Mouse (Mus musculus) embryonic facial prominence, embryonic 10.5 days (tissue): Measurements from ENCODE around the gene Nfe2l1. TPM values are rescaled to one million over a fixed set of nuclear protein-coding genes. Genes with fewer than 3 reads are reported as not detected.
"Not testable (repeated sequence)": the region's sequence is repeated elsewhere in the genome, so short reads cannot be mapped to it uniquely, and the experiment has no call there.

Experiments used
- DNase-seq: peaks from one replicate; pipeline ENCODE4 v3.0.0-alpha.2; 2017; ENCODE audit warnings: low spot score
- H3K27ac ChIP-seq: fragments of 300-500 bp; sonication (generic); replicated peaks from 2 replicates; pipeline ENCODE4 v1.5.1; 2016; ENCODE audit warnings: mild to moderate bottlenecking
- H3K27me3 ChIP-seq: fragments of 300-500 bp; sonication (generic); replicated peaks from 2 replicates; pipeline ENCODE4 v1.6.1; 2016; ENCODE audit warnings: low read depth, mild to moderate bottlenecking; ENCODE audit not compliant: poor library complexity, severe bottlenecking
- H3K36me3 ChIP-seq: fragments of 300-500 bp; sonication (generic); replicated peaks from 2 replicates; pipeline ENCODE4 v1.6.1; 2016; ENCODE audit warnings: mild to moderate bottlenecking, moderate library complexity
- H3K4me1 ChIP-seq: fragments of 300-500 bp; sonication (generic); 2 replicates; pipeline ENCODE4 v1.6.1; 2016
- H3K4me3 ChIP-seq: fragments of 300-500 bp; sonication (generic); 2 replicates; pipeline ENCODE4 v1.5.1; 2016; ENCODE audit warnings: mild to moderate bottlenecking, moderate library complexity
- H3K9me3 ChIP-seq: fragments of 300-500 bp; sonication (generic); 2 replicates; pipeline ENCODE4 v1.6.1; 2016; ENCODE audit warnings: mild to moderate bottlenecking
- WGBS: fragments of 180-500 bp; shearing (Covaris S2); methylation state at CpG from one replicate; pipeline ENCODE4 v1.1.7; 2016; 5-methylcytosine and 5-hydroxymethylcytosine counted together
- polyA plus RNA-seq: library from polyadenylated mRNA; unstranded; fragments of >200 nt; fragmentation: Nextera tagmentation; extraction: Ambion mirVana; gene quantifications from 2 replicates; pipeline ENCODE4 v1.2.1, GENCODE M21; 2016

Nfe2l1 gene
- polyA plus RNA-seq, 1 experiment from 2014 or later: 65.4 TPM

DNA sequence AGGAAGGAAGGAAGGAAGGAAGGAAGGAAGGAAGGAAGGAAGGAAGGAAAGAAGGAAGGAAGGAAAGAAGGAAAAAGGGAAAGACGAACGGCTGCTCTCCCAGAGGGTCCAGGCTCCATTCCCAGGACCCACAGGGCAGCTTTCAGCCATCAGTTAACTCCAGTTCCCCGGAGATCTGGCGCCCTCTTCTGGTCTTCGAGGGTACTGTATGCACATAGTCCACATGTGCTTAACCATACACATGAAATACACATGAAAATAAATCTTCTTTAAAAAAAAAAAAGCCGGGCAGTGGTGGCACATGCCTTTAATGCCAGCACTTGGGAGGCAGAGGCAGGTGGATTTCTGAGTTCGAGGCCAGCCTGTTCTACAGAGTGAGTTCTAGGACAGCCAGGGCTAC lies 44.9 kb downstream of the Nfe2l1 start:
- not testable (repeated sequence) for H3K36me3 ChIP-seq, H3K27me3 ChIP-seq, H3K4me3 ChIP-seq, H3K9me3 ChIP-seq, H3K4me1 ChIP-seq, H3K27ac ChIP-seq
- WGBS: 19% methylated on average over 7 of the region's 7 CpGs
- DNase-seq: peak; percentile 83

GRCm38 (mm10) chr11:96781425-96781824 lies 48.3 kb downstream of the Nfe2l1 start:
- no peak for DNase-seq
- no peaks in the 10 kb centered on the region for H3K36me3 ChIP-seq
- H3K27ac ChIP-seq: no peak overlapping the region
- H3K4me1 ChIP-seq: peaks cover 10% of the 10 kb centered on the region
- no peaks in the 10 kb centered on the region for H3K27me3 ChIP-seq
- 74% methylated on average over 2 of the region's 2 CpGs for WGBS
- no peaks in the 10 kb centered on the region for H3K9me3 ChIP-seq
- H3K4me3 ChIP-seq: no peak overlapping the region

DNA sequence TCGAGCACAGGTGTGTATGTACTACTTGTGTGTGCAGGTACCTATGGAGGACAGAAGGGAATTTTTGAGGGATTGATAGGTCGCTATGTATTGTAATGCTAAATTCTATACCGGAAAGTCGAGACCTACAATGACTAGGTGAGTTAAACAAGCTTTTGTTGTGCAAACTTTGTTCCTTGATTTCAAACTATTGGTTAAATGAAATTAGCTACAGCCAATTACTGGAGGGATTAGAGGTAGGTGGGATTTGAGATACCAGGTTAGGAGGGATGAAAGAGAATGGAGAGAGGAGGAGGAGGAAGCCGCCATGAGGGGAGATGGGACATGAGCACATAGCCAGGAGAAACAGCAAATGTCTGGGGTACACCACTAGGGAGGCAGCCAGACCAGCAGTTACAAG lies 49.5 kb downstream of the Nfe2l1 start:
- Histone ChIP-seq H3K36me3 (no peaks in the 10 kb centered on the region), H3K27me3 (no peaks in the 10 kb centered on the region), H3K27ac (no peak overlapping the region), H3K4me1 (peaks cover 11% of the 10 kb centered on the region), H3K4me3 (no peak overlapping the region), H3K9me3 (no peaks in the 10 kb centered on the region)
- 72% methylated on average over 5 of the region's 5 CpGs for WGBS
- no peak for DNase-seq

- peak overlapping the region; percentile 79 for H3K27ac ChIP-seq
- H3K4me3 ChIP-seq: peak overlapping the region; percentile 75
- not testable (repeated sequence) for H3K27me3 ChIP-seq, DNase-seq, H3K9me3 ChIP-seq
- peaks cover 11% of the 10 kb centered on the region for H3K4me1 ChIP-seq
- H3K36me3 ChIP-seq: peaks cover 11% of the 10 kb centered on the region
- WGBS: 71% methylated on average over 10 of the region's 10 CpGs
Observed at GRCm38 (mm10) chr11:96778061-96778627, 51.6 kb downstream of the Nfe2l1 start.

DNA sequence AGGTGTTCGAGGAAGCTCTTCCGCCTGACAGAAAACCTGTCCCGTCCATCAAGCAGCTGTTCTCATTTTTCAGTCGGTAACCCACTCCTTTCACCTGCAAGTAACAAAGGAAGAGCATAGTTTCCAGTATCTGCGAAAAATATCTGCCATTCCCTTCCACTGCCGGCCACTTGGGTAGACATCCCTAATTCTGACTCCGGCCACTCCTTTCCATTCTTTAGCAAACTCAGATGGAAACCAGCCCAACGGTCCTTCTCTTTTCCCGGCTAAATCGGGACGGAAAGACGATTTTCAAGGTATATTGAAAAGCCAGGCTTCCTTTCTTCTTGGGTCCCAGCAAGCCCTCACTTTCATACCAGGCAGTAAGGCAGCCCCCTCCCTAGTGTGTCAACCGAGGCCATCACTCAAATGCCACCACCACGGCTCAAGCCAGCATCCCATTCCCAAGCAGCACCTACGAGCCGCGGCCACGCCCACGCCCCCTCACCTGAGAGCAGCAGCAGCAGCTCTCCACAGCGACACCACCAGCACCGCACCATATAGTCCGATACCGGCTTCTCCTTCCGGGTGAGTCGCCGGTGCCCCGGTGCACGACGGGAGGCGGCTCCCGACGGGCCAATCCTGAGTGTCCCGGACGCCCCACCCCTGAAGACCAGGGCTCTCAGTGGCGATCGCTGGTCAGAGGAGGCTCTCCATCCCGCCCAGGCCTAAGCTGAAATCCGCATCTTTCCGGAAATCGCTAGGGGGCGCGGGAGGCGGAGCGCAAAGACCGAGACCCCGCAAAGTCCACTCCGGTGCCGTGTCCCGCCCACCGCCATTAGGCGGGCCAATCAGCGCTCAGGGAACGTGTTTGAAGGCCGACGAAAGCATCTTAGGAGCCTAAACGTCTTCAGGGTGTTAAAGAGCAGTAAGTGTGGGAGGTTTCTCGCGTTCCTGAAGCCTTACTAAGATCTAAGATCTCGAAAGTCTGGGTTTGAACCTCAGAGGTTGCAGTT lies 52.5 kb downstream of the Nfe2l1 start, which contains the start of gene Snx11:
Gene Snx11 (minus strand): TSS at position 592 of the 995 bp plus-strand sequence.
- Histone ChIP-seq H3K27ac (peak within 1 kb of the TSS; percentile 79), H3K27me3 (no peaks in the 10 kb centered on the region), H3K36me3 (peaks cover 20% of the 10 kb centered on the region), H3K9me3 (no peaks in the 10 kb centered on the region), H3K4me3 (peak within 1 kb of the TSS; percentile 75), H3K4me1 (peaks cover 11% of the 10 kb centered on the region)
- 2% methylated on average over 59 of the region's 59 CpGs for WGBS
- DNase-seq: peak; percentile 100

DNA sequence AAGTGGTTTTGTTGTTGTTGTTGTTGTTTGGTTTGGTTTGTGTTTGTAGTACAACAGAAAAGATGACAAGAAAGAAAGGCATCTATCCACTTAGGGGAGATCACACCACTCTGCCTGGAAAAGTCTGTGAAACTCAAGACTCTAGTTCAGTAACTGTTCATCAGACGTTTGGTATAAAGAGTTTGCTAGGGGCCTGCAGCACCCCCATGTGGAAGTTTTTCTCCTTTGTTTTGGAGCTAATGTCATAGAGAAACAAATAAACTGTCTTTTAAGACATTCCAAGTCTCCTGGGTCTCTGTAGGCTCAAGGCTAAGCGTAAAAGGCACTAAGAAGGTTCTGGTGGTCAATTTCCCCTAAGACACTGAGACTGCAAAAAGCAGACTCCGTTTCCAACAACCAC lies 53.7 kb downstream of the Nfe2l1 start:
- WGBS: 55% methylated on average over 3 of the region's 3 CpGs
- H3K36me3 ChIP-seq: peaks cover 32% of the 10 kb centered on the region
- H3K27me3 ChIP-seq: no peaks in the 10 kb centered on the region
- no peaks in the 10 kb centered on the region for H3K9me3 ChIP-seq
- no peak overlapping the region for H3K27ac ChIP-seq
- DNase-seq: no peak
- peaks cover 11% of the 10 kb centered on the region for H3K4me1 ChIP-seq
- H3K4me3 ChIP-seq: peak overlapping the region; percentile 75

- 84% methylated on average over 7 of the region's 7 CpGs for WGBS
Observed at GRCm38 (mm10) chr11:96775665-96776064, 54.1 kb downstream of the Nfe2l1 start.

GRCm38 (mm10) chr11:96775063-96775462 lies 54.7 kb downstream of the Nfe2l1 start:
- H3K4me1 ChIP-seq: peaks cover 11% of the 10 kb centered on the region
- H3K36me3 ChIP-seq: peaks cover 42% of the 10 kb centered on the region
- H3K27ac ChIP-seq: no peak overlapping the region
- H3K4me3 ChIP-seq: no peak overlapping the region
- H3K27me3 ChIP-seq: no peaks in the 10 kb centered on the region
- no peak for DNase-seq
- no peaks in the 10 kb centered on the region for H3K9me3 ChIP-seq
- WGBS: 89% methylated on average over 8 of the region's 8 CpGs

More at GRCm38 (mm10) chr11:96775665-96776064, 54.1 kb downstream of the Nfe2l1 start:
- H3K27me3 ChIP-seq: no peaks in the 10 kb centered on the region
- no peak for DNase-seq
- H3K4me1 ChIP-seq: peaks cover 11% of the 10 kb centered on the region
- H3K4me3 ChIP-seq: no peak overlapping the region
- H3K9me3 ChIP-seq: no peaks in the 10 kb centered on the region
- no peak overlapping the region for H3K27ac ChIP-seq
- H3K36me3 ChIP-seq: peaks cover 36% of the 10 kb centered on the region

- no peak overlapping the region for H3K4me3 ChIP-seq
- peaks cover 47% of the 10 kb centered on the region for H3K36me3 ChIP-seq
- no peak for DNase-seq
- H3K27me3 ChIP-seq: no peaks in the 10 kb centered on the region
- H3K9me3 ChIP-seq: no peaks in the 10 kb centered on the region
- H3K27ac ChIP-seq: no peak overlapping the region
- 85% methylated on average over 3 of the region's 3 CpGs for WGBS
- peaks cover 11% of the 10 kb centered on the region for H3K4me1 ChIP-seq
Observed at GRCm38 (mm10) chr11:96774536-96774935, 55.2 kb downstream of the Nfe2l1 start.

DNA sequence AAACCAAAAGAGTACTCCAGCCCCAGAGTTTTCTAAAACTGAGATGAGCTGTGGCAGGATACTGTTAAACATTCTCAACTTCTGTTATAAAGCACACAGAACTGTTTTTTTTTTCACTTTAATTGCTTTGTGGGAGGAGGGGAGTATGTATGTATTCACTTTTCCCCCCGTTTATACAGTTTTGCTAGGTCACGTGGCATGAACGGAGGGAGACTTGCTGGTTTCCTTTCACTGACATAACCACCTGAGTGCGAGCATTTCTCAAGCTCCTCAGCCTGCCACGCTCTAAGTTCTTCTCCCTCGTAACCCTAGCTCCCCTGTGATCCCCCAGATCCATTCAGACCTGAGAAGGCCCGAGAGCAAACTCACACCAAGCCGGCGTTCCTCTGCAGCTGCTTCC lies 57.4 kb downstream of the Nfe2l1 start:
- 91% methylated on average over 9 of the region's 9 CpGs for WGBS
- Histone ChIP-seq H3K9me3 (no peaks in the 10 kb centered on the region), H3K4me3 (no peak overlapping the region), H3K36me3 (peaks cover 68% of the 10 kb centered on the region), H3K27me3 (no peaks in the 10 kb centered on the region), H3K4me1 (peaks cover 18% of the 10 kb centered on the region), H3K27ac (no peak overlapping the region)
- no peak for DNase-seq

DNA sequence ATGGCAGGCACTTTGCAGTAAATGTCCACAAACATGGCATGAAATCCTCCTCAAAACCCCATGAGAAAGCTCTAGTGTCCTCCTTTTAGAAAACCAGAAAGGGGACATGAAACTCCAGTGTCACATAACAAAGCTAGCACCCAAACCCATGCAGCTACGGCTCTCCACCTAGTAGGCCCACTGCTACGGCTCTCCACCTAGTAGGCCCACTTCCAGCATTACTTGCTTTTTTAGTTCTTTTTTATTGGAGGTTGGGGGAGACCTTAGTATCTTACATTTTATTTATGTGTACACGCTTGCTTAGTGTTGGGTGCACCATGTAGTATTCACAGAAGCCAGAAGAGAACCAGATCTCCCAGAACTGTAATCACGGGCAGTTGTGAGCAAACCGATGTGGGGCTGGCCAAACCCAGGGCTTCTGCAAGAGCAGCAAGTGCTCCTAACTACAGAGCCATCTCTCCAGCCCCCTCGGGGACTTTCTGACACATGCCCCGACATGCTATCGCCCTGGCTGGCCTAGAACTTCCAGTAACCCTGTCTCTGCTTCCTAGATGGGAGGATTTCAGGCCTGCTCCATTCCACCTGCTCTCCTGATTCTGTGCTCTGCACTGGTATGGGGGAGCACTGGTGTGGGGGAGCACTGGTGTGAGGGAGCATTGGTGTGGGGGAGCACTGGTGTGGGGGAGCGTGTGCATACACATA lies 58.3 kb downstream of the Nfe2l1 start:
- Histone ChIP-seq H3K9me3 (no peaks in the 10 kb centered on the region), H3K27ac (no peak overlapping the region), H3K36me3 (peaks cover 71% of the 10 kb centered on the region), H3K4me3 (no peak overlapping the region), H3K4me1 (peaks cover 21% of the 10 kb centered on the region), H3K27me3 (no peaks in the 10 kb centered on the region)
- 95% methylated on average over 9 of the region's 9 CpGs for WGBS
- no peak for DNase-seq

GRCm38 (mm10) chr11:96768240-96768639 lies 61.5 kb downstream of the Nfe2l1 start:
- Histone ChIP-seq H3K4me1 (peaks cover 38% of the 10 kb centered on the region), H3K27ac (peak overlapping the region; percentile 45), H3K4me3 (no peak overlapping the region), H3K9me3 (no peaks in the 10 kb centered on the region), H3K36me3 (peaks cover 61% of the 10 kb centered on the region), H3K27me3 (no peaks in the 10 kb centered on the region)
- no peak for DNase-seq
- 64% methylated on average over 9 of the region's 9 CpGs for WGBS
